Mouse (Mus musculus) bone marrow macrophage, adult 2 months (primary cell): ENCODE measurements at regions not wholly inside any gene's neighbourhood (a gene's known extent, or its start where the extent isn't known, plus 50 kb on each side); places are given as distances from the start of the nearest gene placed in this dataset.

Experiments
- H3K27ac ChIP-seq: 2 replicates; pipeline ENCODE4 v1.5.1; 2012; ENCODE audit warnings: low read depth, low read length; ENCODE audit not compliant: insufficient read depth
- H3K4me1 ChIP-seq: 2 replicates; pipeline ENCODE4 v1.6.1; 2012; ENCODE audit warnings: low read length; ENCODE audit not compliant: control insufficient read depth, insufficient read depth
- H3K4me3 ChIP-seq: 2 replicates; pipeline ENCODE4 v1.5.1; 2012; ENCODE audit warnings: mild to moderate bottlenecking, low read length, moderate library complexity; ENCODE audit not compliant: insufficient read depth
- CTCF ChIP-seq: IDR thresholded peaks from 2 replicates; pipeline ENCODE4 v1.5.1; 2012; ENCODE audit warnings: low read depth, mild to moderate bottlenecking, low read length, moderate library complexity
- POLR2A ChIP-seq: IDR thresholded peaks from 2 replicates; pipeline ENCODE4 v1.6.1; 2012; ENCODE audit warnings: mild to moderate bottlenecking, low read depth, low read length, borderline replicate concordance

DNA sequence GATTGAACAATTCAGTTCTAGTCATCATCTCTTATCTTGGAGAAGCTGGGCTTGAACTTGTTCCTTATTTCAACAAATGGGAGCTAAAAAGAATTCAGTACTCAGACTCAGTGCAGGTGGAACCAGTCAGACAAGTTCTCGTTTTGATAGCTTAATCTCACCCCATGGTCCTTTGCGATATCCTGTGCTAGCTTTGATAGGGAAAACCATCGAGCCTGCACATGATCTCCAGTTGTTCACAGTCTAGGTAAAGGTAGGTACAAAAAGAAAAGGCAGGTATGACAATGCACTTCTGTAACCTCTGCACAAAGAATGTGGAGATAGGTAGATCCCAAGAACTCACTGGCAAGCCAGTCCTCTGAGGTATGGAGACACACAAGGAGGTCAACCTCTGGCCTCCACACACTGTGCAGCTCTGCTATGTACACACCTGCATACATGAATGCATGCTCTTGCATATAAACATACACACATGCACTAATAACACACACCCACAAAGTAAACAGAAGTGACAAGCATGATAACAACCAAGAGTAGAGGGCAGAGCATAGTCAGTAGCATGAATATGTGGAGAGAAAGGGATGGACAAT lies 619.2 kb upstream of the Tenm4 start:
- Histone ChIP-seq H3K4me3 (no peak overlapping the region), H3K4me1 (no peaks in the 10 kb centered on the region), H3K27ac (no peak overlapping the region)
- TF ChIP-seq CTCF (no peak), POLR2A (no peak)

- TF ChIP-seq POLR2A (no peak), CTCF (no peak)
- no peak overlapping the region for H3K27ac ChIP-seq
- H3K4me3 ChIP-seq = no peak overlapping the region
- H3K4me1 ChIP-seq = no peaks in the 10 kb centered on the region
These were observed 612.5 kb upstream of the Tenm4 start for GRCm38 (mm10) chr7:95558589-95558988.

GRCm38 (mm10) chr7:95578633-95579032 lies 592.4 kb upstream of the Tenm4 start:
- Histone ChIP-seq H3K4me3 (no peak overlapping the region), H3K4me1 (no peaks in the 10 kb centered on the region), H3K27ac (no peak overlapping the region)
- TF ChIP-seq CTCF = no peak
- no peak for TF ChIP-seq POLR2A

DNA sequence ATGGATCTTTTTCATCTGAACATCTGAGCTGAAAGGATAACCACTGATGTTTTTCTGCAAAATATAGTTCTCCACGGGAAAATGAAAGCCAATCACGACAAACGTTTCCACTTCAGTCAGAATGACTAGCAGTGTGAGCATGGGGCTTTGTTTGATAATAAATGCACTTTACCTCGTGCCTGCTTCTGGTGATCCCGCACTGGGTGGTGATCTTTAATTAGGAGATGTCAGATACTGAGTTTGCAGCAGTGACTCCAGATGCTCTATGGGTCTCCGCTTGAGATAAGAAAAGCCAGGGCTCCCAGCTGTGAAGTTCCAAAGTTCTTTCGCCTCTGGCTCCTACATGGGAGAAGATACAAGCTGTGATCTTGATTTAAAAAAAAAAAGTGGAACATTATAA lies 589.7 kb upstream of the Tenm4 start:
- Histone ChIP-seq H3K4me1 (no peaks in the 10 kb centered on the region), H3K4me3 (no peak overlapping the region), H3K27ac (no peak overlapping the region)
- TF ChIP-seq CTCF (no peak), POLR2A (no peak)

DNA sequence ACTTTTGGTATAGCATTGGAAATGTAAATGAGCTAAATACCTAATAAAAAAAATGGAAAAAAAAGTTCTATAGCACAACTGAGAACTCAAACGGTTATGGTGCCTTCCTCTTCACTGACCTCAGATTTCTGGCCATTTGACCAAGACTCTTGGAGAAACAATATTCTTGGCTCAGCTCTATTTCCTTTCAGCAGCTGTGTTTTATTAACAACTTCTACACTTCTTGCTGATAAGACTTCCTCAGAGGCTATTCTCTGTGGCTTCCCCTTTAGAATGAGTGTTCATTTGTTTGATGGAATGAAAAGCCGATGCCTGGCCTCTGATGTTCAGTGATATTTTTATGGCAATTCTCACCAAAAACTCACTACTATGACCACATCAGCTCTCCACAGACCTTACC lies 572.7 kb upstream of the Tenm4 start:
- TF ChIP-seq POLR2A (no peak), CTCF (no peak)
- Histone ChIP-seq H3K4me1 (no peaks in the 10 kb centered on the region), H3K27ac (no peak overlapping the region), H3K4me3 (no peak overlapping the region)

GRCm38 (mm10) chr7:95613736-95614135 lies 557.3 kb upstream of the Tenm4 start:
- TF ChIP-seq POLR2A = no peak
- TF ChIP-seq CTCF = no peak
- Histone ChIP-seq H3K4me1 (no peaks in the 10 kb centered on the region), H3K4me3 (no peak overlapping the region), H3K27ac (no peak overlapping the region)

- TF ChIP-seq POLR2A = no peak
- no peak for TF ChIP-seq CTCF
These were observed 553.7 kb upstream of the Tenm4 start for GRCm38 (mm10) chr7:95617370-95617769.

GRCm38 (mm10) chr7:95618170-95618569 lies 552.9 kb upstream of the Tenm4 start:
- no peak overlapping the region for H3K4me3 ChIP-seq
- no peak overlapping the region for H3K27ac ChIP-seq
- H3K4me1 ChIP-seq = no peaks in the 10 kb centered on the region
- TF ChIP-seq CTCF (no peak), POLR2A (no peak)

More at GRCm38 (mm10) chr7:95617370-95617769, 553.7 kb upstream of the Tenm4 start:
- Histone ChIP-seq H3K4me1 (no peaks in the 10 kb centered on the region), H3K4me3 (no peak overlapping the region), H3K27ac (no peak overlapping the region)

DNA sequence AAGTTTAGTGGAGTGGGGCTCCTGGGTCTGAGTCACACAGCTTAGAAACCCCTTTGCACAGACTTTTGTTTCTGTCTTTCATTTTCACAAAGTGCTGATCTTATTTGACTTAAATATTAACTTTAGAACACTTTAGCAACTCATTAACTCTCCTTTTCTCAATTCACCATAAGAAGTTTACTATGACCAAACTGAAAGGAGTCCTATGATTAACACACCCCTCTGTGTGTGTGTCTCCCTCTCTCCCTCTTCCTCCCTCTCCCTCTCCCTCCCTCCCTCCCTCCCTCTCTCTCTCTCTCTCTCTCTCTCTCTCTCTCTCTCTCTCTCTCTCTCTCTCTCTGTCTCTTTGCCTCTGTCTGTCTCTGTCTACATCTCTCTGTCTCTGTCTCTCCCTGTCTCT lies 551.0 kb upstream of the Tenm4 start:
- TF ChIP-seq CTCF = no peak
- TF ChIP-seq POLR2A = no peak
- Histone ChIP-seq H3K4me3 (no peak overlapping the region), H3K27ac (no peak overlapping the region), H3K4me1 (no peaks in the 10 kb centered on the region)

- TF ChIP-seq POLR2A (no peak), CTCF (no peak)
These were observed 530.4 kb upstream of the Tenm4 start for GRCm38 (mm10) chr7:95640683-95641082.

GRCm38 (mm10) chr7:95674319-95674718 lies 496.7 kb upstream of the Tenm4 start:
- TF ChIP-seq POLR2A (no peak), CTCF (no peak)
- no peak overlapping the region for H3K27ac ChIP-seq
- H3K4me3 ChIP-seq = no peak overlapping the region
- no peaks in the 10 kb centered on the region for H3K4me1 ChIP-seq

More at GRCm38 (mm10) chr7:95640683-95641082, 530.4 kb upstream of the Tenm4 start:
- Histone ChIP-seq H3K4me1 (no peaks in the 10 kb centered on the region), H3K27ac (no peak overlapping the region), H3K4me3 (no peak overlapping the region)
